Mouse (Mus musculus) skeletal muscle tissue, adult 2 months (tissue): ENCODE measurements at regions not wholly inside any gene's neighbourhood (a gene's known extent, or its start where the extent isn't known, plus 50 kb on each side); places are given as distances from the start of the nearest gene placed in this dataset.
A peak's percentile ranks its signal among the peaks of the same experiment; 100 is the strongest.

Source experiments
- DNase-seq: peaks from one replicate; pipeline ENCODE4 v3.0.0-alpha.2; 2012; ENCODE audit warnings: low read depth, low spot score

- no peak for DNase-seq
Observed at GRCm38 (mm10) chr16:29861056-29861455, 203.1 kb upstream of the Hes1 start.

- no peak for DNase-seq
Observed at GRCm38 (mm10) chr16:29865075-29865740, 199.0 kb upstream of the Hes1 start.

- no peak for DNase-seq
Observed at GRCm38 (mm10) chr16:29871395-29871794, 192.8 kb upstream of the Hes1 start.

- DNase-seq, result no peak
Observed at GRCm38 (mm10) chr16:29876196-29876595, 188.0 kb upstream of the Hes1 start.

- DNase-seq, result no peak
Observed at GRCm38 (mm10) chr16:29877372-29878123, 186.6 kb upstream of the Hes1 start.

GRCm38 (mm10) chr16:29879665-29880064, 184.5 kb upstream of the Hes1 start:
- no peak for DNase-seq

GRCm38 (mm10) chr16:29881497-29881896, 182.7 kb upstream of the Hes1 start:
- DNase-seq, result no peak

- peak; percentile 87 for DNase-seq
Observed at GRCm38 (mm10) chr16:29882226-29882972, 181.8 kb upstream of the Hes1 start.

GRCm38 (mm10) chr16:29883252-29883992, 180.8 kb upstream of the Hes1 start:
- no peak for DNase-seq

GRCm38 (mm10) chr16:29884899-29885298, 179.3 kb upstream of the Hes1 start:
- DNase-seq, result peak; percentile 29

GRCm38 (mm10) chr16:29886755-29887154, 177.4 kb upstream of the Hes1 start:
- DNase-seq, result no peak

- no peak for DNase-seq
Observed at GRCm38 (mm10) chr16:29889346-29889745, 174.8 kb upstream of the Hes1 start.

- DNase-seq, result no peak
Observed at GRCm38 (mm10) chr16:29891472-29891871, 172.7 kb upstream of the Hes1 start.

- peak; percentile 13 for DNase-seq
Observed at GRCm38 (mm10) chr16:29893871-29894828, 170.0 kb upstream of the Hes1 start.

GRCm38 (mm10) chr16:29896393-29896792, 167.8 kb upstream of the Hes1 start:
- DNase-seq, result no peak

- DNase-seq, result no peak
Observed at GRCm38 (mm10) chr16:29903510-29903909, 160.7 kb upstream of the Hes1 start.

GRCm38 (mm10) chr16:29904183-29904775, 159.9 kb upstream of the Hes1 start:
- no peak for DNase-seq

GRCm38 (mm10) chr16:29907331-29907730, 156.9 kb upstream of the Hes1 start:
- DNase-seq, result no peak

- no peak for DNase-seq
Observed at GRCm38 (mm10) chr16:29908031-29908430, 156.2 kb upstream of the Hes1 start.

- DNase-seq, result no peak
Observed at GRCm38 (mm10) chr16:29909923-29910465, 154.2 kb upstream of the Hes1 start.
